Mouse (Mus musculus) c-Kit-positive CD71-positive TER-119-positive erythroid progenitor cells, embryonic 14.5 days (primary cell): ENCODE measurements at regions not wholly inside any gene's neighbourhood (a gene's known extent, or its start where the extent isn't known, plus 50 kb on each side); places are given as distances from the start of the nearest gene placed in this dataset.
A peak's percentile ranks its signal among the peaks of the same experiment; 100 is the strongest.

Experiments used
- DNase-seq: peaks from one replicate; pipeline ENCODE4 v3.0.0-alpha.2; 2013; ENCODE audit warnings: low spot score

DNA sequence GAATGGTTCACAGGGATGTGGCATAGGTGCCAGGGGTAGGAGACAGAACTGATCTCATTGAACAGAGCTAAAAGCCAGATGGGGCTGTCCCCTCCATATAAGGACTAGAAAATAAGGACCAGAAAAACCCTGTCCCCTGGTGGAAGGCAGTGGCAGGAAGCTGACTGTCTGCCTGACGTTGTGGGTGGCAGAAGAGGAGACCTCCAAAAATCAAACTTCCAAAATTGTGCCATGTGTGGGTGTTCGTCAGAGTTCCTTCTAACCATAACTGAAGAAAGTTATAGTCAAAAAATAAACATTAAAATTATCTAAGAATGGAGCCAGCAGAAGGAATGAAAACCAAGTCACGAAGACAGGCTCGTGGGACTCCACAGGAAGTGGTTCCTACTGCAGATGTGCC, 129.2 kb downstream of the Mtx3 start:
- DNase-seq: no peak

DNA sequence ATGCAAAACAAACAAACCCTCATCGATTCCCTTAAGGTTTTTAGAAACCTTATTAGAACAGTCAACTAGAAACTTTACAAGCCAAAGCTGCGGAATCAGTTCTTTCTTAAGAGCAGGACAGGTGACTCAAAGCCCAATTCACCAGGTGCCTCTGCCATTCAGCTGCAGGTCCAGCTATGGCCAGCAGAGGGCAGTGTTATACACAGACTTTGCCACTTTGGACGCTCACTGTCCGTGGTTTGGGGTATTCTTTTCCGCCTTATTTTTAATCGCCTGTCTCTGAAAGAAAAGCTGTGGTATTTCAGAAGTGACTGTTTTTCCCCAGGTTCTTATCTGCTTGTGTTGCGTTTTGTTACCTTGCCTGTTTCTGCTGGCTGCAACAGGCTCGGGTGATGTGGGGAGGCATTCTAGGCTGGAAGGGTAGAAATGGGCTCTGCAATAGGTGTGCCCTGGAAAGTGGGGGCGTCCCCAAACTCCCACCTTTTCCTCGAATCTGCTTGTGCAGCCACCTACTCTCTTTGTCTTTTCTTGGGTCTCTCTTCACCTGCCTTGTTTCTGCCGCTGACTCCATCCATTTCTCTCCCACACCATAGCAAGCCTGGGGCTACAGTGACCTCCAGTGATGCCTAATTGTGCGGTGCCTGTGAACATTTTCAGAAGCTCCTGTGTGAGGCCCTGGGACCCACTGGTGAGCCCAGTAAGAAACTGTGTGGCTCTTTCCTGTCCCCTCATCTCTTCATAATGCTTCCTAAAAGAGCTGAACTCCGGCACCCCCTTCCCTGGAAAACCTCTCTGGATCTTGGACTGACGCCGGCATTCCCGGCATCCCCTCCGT, 142.4 kb downstream of the Mtx3 start:
- peak; percentile 59 for DNase-seq

DNA sequence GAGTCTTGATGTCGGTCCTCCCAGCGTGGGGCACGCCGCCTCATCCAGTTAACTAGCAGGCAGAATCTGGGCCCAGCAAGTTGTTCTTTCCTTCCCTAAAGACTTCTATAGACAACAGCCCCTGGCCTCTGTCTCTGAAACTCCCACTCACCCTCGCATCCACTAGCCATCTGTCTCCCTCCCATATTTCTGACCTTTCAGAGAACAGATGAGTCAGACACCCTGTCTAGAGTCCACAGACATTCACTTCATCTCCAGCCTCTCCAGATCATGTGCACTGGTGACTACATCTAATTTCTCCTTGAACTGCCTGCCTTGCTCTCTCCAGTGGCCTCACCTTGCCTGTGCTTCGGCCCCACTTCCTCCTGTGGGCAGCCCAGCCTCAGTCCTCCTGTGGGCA, 143.1 kb downstream of the Mtx3 start:
- no peak for DNase-seq

DNA sequence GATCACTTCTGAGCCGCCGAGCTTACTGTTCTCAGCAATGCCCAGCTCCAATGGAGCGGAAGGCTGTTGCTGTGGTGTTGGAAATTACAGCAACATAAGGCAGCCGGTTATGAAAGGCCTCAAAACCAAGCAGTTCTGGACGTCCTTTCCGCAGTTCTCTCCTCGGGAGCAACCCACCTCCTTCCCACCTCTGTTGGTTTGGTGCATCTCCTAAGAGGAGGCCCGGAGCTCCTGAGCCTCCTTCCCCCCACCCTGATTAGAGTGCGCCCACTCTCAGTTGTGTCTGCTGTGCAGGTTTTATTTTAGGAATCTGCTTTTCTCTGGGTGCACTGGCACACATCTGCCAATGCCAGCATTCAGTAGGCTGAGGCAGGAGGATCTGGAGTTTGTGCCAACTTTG, 144.0 kb downstream of the Mtx3 start:
- DNase-seq: no peak

DNA sequence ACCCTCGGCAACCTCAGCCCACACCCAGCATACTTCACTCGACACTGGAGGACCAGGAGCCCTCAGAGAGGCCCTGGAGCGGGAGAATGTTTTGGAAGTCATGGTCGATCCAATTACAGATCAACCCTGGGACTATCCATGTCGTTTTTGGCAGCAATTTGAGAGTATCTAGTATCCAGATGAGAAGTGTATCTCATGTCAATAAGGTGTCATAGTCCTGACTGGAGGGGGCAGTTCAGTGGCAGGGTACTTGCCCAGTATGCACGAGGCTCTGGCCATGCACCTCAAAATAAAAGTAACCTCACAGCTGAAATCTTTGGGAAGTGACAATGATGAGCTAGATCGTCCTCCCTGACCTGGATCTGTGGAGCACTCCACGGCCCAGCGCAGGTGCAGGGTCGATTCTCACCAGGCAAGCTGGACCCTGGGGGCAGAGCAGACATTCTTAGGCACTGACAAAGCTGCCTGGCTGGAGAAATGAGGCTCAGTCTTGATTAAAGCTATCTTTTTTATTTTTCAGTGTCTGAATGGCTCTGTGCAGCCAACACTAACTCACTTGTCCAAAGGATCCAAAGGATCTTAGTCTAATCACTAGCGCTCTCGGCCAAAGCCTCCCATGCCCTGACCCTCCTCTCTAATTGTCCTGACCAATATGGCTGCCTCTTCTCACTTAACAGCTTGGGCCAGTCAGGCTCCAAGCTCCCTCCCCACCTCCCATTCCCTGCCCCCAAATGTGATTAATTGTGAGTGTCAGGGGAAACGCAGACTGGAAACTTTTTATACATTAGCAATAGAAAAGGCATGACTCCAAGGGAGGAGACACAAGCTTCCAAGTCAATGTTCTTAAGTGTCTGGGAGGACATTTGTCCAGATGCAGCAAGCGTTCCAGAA, 146.0 kb downstream of the Mtx3 start:
- DNase-seq: no peak
